Mouse (Mus musculus) kidney, postnatal 0 days (tissue): ENCODE results near the gene Sin3b. TPM values are rescaled to one million over a fixed set of nuclear protein-coding genes. Genes with fewer than 3 reads are reported as not detected.
"Not testable (repeated sequence)": the region's sequence is repeated elsewhere in the genome, so short reads cannot be mapped to it uniquely, and the experiment has no call there.

ENCODE experiments used
- ATAC-seq: fragments of 200-750 bp; cut with Nextera tagmentation; replicated peaks from 2 replicates; pipeline ENCODE4 v1.8.0; 2017; ENCODE audit warnings: low read depth, moderate number of reproducible peaks, moderate TSS enrichment, moderate library complexity; ENCODE audit not compliant: low FRiP score
- DNase-seq: peaks from one replicate; pipeline ENCODE4 v3.0.0-alpha.2; 2016; ENCODE audit warnings: low spot score
- H3K27ac ChIP-seq: fragments of 300-500 bp; sonication (generic); 2 replicates; pipeline ENCODE4 v1.5.1; 2014; ENCODE audit warnings: mild to moderate bottlenecking
- H3K27me3 ChIP-seq: fragments of 300-500 bp; sonication (generic); 2 replicates; pipeline ENCODE4 v1.6.1; 2014; ENCODE audit warnings: low read length, mixed read lengths; ENCODE audit not compliant: insufficient read depth
- H3K36me3 ChIP-seq: fragments of 300-500 bp; sonication (generic); 2 replicates; pipeline ENCODE4 v1.6.1; 2014; ENCODE audit warnings: low read length, mixed read lengths; ENCODE audit not compliant: insufficient read depth
- H3K4me1 ChIP-seq: fragments of 300-500 bp; sonication (generic); replicated peaks from 2 replicates; pipeline ENCODE4 v1.6.1; 2014; ENCODE audit warnings: antibody characterized with exemption, low read length, mixed read lengths; ENCODE audit not compliant: insufficient read depth
- H3K4me2 ChIP-seq: fragments of 300-500 bp; sonication (generic); 2 replicates; pipeline ENCODE4 v1.6.1; 2014; ENCODE audit warnings: mild to moderate bottlenecking, low read length, moderate library complexity, mixed read lengths
- H3K4me3 ChIP-seq: fragments of 300-500 bp; sonication (generic); replicated peaks from 2 replicates; pipeline ENCODE4 v1.5.1; 2014; ENCODE audit warnings: low read depth, low read length
- H3K9ac ChIP-seq: fragments of 300-500 bp; sonication (generic); 2 replicates; pipeline ENCODE4 v1.6.1; 2014; ENCODE audit warnings: low read depth, low read length
- H3K9me3 ChIP-seq: fragments of 300-500 bp; sonication (generic); replicated peaks from 2 replicates; pipeline ENCODE4 v1.6.1; 2016; ENCODE audit warnings: low read length, inconsistent platforms, mixed read lengths
- CTCF ChIP-seq: IDR thresholded peaks from 2 replicates; pipeline ENCODE4 v1.5.1; 2016; ENCODE audit warnings: antibody characterized with exemption, low read depth, mild to moderate bottlenecking, moderate library complexity
- WGBS: fragments of 180-500 bp; shearing (Covaris S2); extraction: QIAGEN DNeasy Blood & Tissue Kit; methylation state at CpG from one replicate; pipeline ENCODE4 v1.1.7; 2014; 5-methylcytosine and 5-hydroxymethylcytosine counted together
- polyA plus RNA-seq: library from polyadenylated mRNA; unstranded; fragments of >200 nt; fragmentation: Nextera tagmentation; extraction: Ambion mirVana; gene quantifications from 2 replicates; pipeline ENCODE4 v1.2.1, GENCODE M21; 2015

Gene Sin3b
- 237 and 239 TPM in 2 replicates for polyA plus RNA-seq

GRCm38 (mm10) chr8:72722769-72723650, at the start of gene Sin3b:
Gene Sin3b, plus strand, starts transcription at chr8:72723285.
- TF ChIP-seq CTCF, result no peak

GRCm38 (mm10) chr8:72674184-72674583, 48.9 kb upstream of the Sin3b start:
- Histone ChIP-seq H3K9ac (no peak overlapping the region), H3K36me3 (no peaks in the 10 kb centered on the region), H3K4me1 (no peaks in the 10 kb centered on the region), H3K27me3 (no peaks in the 10 kb centered on the region), H3K27ac (no peak overlapping the region), H3K4me2 (no peak overlapping the region), H3K4me3 (no peak overlapping the region), H3K9me3 (no peaks in the 10 kb centered on the region)
- no peak for ATAC-seq
- DNase-seq, result no peak
- TF ChIP-seq CTCF, result no peak; the same call in 1 of the 2 replicates
- 95% methylated on average over 2 of the region's 2 CpGs for WGBS

More at GRCm38 (mm10) chr8:72722769-72723650, at the start of gene Sin3b:
- peak; percentile 95 for DNase-seq
- Histone ChIP-seq H3K27me3 (no peaks in the 10 kb centered on the region), H3K9me3 (no peaks in the 10 kb centered on the region), H3K9ac (peak within 1 kb of the TSS; percentile 96), H3K4me1 (no peaks in the 10 kb centered on the region; the same call in 1 of the 2 replicates), H3K36me3 (peaks cover 33% of the 10 kb centered on the region), H3K4me3 (peak within 1 kb of the TSS; percentile 99), H3K27ac (peak within 1 kb of the TSS; percentile 56), H3K4me2 (peak within 1 kb of the TSS; percentile 94)
- peak; percentile 98 for ATAC-seq
- WGBS, result 13% methylated on average over 56 of the region's 56 CpGs

- Histone ChIP-seq H3K9me3 (no peaks in the 10 kb centered on the region), H3K4me2 (no peak overlapping the region), H3K9ac (no peak overlapping the region), H3K4me1 (no peaks in the 10 kb centered on the region), H3K27ac (no peak overlapping the region), H3K4me3 (no peak overlapping the region), H3K36me3 (no peaks in the 10 kb centered on the region), H3K27me3 (no peaks in the 10 kb centered on the region)
- DNase-seq, result no peak
- ATAC-seq, result no peak
- 62% methylated on average over 4 of the region's 4 CpGs for WGBS
- TF ChIP-seq CTCF, result no peak
These were observed 46.6 kb upstream of the Sin3b start for GRCm38 (mm10) chr8:72676436-72676835.

GRCm38 (mm10) chr8:72676844-72677243, 46.2 kb upstream of the Sin3b start:
- not testable (repeated sequence) for H3K4me2 ChIP-seq, H3K9me3 ChIP-seq, H3K36me3 ChIP-seq, H3K27ac ChIP-seq, H3K27me3 ChIP-seq, H3K4me1 ChIP-seq, H3K4me3 ChIP-seq, DNase-seq, ATAC-seq, H3K9ac ChIP-seq
- 59% methylated on average over 2 of the region's 2 CpGs for WGBS

- no peaks in the 10 kb centered on the region for H3K36me3 ChIP-seq
- H3K4me3 ChIP-seq, result no peak overlapping the region
- TF ChIP-seq CTCF, result no peak
- H3K27me3 ChIP-seq, result no peaks in the 10 kb centered on the region
- ATAC-seq (no peak), DNase-seq (no peak)
- no peaks in the 10 kb centered on the region for H3K9me3 ChIP-seq
- H3K4me1 ChIP-seq, result no peaks in the 10 kb centered on the region
- H3K9ac ChIP-seq, result no peak overlapping the region
- no peak overlapping the region for H3K4me2 ChIP-seq
- WGBS, result 58% methylated on average over 5 of the region's 5 CpGs
- no peak overlapping the region for H3K27ac ChIP-seq
These were observed 45.8 kb upstream of the Sin3b start for GRCm38 (mm10) chr8:72677331-72677730.

GRCm38 (mm10) chr8:72680133-72680532, 43.0 kb upstream of the Sin3b start:
- DNase-seq (peak; percentile 80), ATAC-seq (peak; percentile 60; the same call in 1 of the 2 replicates)
- H3K4me3 ChIP-seq, result no peak overlapping the region
- no peaks in the 10 kb centered on the region for H3K4me1 ChIP-seq
- peak; percentile 86 for TF ChIP-seq CTCF
- H3K4me2 ChIP-seq, result no peak overlapping the region
- no peaks in the 10 kb centered on the region for H3K36me3 ChIP-seq
- WGBS, result 16% methylated on average over 3 of the region's 3 CpGs
- no peaks in the 10 kb centered on the region for H3K9me3 ChIP-seq
- no peak overlapping the region for H3K9ac ChIP-seq
- H3K27ac ChIP-seq, result no peak overlapping the region
- H3K27me3 ChIP-seq, result no peaks in the 10 kb centered on the region
